Mouse (Mus musculus) gonadal fat pad, adult 2 months (tissue): Measurements from ENCODE around the gene Mrpl32. TPM values are rescaled to one million over a fixed set of nuclear protein-coding genes. Genes with fewer than 3 reads are reported as not detected.
A peak's percentile ranks its signal among the peaks of the same experiment; 100 is the strongest.

Source experiments
- DNase-seq: peaks from one replicate; pipeline ENCODE4 v3.0.0-alpha.2; 2012; ENCODE audit warnings: low read depth
- polyA plus RNA-seq: library from polyadenylated mRNA; depleted of rRNA; stranded (reverse); fragments of >200 nt; gene quantifications from 2 replicates; pipeline ENCODE4 v1.2.3, GENCODE M21; 2012; rRNA removed

Mrpl32 gene
- 8.1 and 9.3 TPM in 2 replicates for polyA plus RNA-seq

DNA sequence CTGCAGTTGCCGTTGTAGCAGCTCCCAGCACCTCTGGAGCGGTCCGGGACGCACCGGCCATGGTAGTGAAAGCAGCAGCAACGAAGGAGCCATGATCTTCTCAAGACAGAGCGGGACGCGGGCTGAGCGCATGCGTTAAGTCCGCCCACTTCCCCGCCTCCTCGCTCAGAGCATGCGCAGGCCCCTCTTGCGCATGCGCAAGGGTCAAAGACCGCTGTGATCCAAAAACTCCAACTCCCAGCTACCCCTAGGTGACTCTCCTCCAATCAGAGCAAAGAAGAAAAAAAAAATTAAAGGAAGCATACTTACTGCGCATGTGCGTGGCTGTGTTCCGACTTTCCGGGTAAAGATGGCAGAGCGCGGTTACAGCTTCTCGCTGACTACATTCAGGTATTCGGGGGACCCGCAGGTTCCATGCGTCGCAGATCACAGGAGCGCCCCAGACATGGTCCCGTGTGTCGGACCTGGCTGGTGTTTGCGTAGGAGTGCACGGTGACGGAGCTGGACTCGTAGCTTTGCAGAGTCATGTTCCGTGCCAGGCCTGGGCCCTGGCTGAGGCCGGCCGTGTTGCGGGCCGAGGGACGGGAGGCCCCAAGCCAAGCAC is at the start of gene Mrpl32, which contains the start of gene Psma2:
Gene Mrpl32 (minus strand): TSS at position 240 of the 604 bp plus-strand sequence.
Gene Psma2 (plus strand): TSS at position 315 of the 604 bp plus-strand sequence.
- DNase-seq, result peak; percentile 83

GRCm38 (mm10) chr13:14649301-14649700 is 36.3 kb upstream of the Mrpl32 start:
- DNase-seq, result no peak

DNA sequence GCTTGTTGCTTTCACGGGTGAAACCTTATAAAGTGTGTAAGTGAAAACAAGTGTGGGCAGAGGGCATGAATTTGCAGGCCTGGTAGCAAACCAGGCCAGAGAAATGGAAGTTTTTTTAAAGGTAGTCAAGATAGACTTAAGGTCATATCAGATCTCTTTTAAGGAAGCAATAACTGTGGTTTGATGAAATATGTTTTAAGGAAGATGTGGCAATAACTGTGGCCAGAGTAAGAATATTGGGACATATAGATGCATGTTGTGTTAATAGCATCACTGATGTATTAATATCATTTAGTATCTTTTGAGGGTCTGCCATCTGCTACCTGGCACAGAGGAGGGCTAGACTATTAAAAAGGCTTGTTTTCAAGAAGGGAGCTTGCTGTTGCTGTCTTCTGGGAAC is 27.0 kb upstream of the Mrpl32 start:
- no peak for DNase-seq

DNA sequence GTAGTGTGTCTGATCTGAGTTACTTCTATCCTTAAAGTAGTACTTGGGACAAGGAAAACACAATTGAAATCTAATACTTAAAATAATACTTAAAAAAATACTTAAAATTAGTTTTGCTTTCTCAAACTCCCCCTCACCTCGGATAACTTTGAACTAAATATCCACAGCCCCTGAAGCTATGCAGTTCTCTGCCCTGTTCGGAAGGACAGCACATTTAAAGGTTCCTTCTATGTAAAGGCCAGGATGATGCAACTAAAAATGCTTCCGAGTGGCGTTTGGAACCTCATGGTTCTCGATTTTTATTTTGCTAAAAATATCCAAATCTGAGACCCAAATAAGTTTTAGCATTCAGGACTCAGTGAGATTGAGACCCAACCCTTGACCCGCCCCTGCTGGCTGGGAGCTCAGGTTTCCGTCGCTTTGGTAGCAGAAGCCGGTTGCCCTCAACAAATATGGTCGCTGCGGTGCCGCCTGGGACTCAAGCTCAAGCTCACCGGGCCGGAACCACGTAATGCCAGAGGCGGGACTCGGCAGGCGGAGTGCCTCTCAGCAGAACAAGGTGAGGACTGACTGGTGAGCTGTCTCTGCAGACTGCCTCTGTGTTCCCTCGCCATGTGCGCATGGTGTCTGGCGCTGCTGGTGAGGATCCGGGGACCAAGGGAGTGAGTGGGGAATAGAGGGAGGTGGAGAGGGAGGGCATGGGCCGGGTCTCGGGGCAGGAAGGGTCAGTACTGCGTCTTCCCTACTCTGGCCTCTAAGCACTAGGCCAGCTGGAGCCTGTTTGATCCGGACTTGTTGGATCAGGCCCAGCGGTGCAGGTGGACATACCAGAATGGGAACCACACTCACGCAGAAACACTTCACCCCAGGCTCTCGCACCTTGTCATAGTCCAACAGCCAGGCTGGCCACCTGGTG is 17.0 kb upstream of the Mrpl32 start, which contains the start of gene AW209491:
Gene AW209491 (plus strand): TSS at position 429 of the 916 bp plus-strand sequence.
- peak; percentile 70 for DNase-seq

DNA sequence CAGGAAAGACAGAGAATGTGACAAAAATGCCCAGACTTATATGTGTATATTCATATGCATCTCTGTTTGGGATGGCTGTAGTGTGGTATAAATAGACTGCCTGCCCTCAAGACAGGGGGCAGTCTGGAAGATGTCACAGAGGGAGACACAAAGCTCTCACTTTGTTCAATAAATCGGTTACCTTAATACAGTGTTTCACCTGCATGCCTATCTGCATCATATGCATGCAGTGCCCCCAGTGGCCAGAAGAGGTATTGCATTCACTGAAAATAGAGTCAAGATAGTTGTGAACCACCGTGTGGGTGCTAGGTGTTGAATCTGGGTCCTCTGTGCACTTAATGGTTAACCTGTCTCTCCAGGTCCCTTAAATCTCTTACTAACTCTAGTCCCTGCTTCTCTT is 5.8 kb upstream of the Mrpl32 start:
- no peak for DNase-seq

DNA sequence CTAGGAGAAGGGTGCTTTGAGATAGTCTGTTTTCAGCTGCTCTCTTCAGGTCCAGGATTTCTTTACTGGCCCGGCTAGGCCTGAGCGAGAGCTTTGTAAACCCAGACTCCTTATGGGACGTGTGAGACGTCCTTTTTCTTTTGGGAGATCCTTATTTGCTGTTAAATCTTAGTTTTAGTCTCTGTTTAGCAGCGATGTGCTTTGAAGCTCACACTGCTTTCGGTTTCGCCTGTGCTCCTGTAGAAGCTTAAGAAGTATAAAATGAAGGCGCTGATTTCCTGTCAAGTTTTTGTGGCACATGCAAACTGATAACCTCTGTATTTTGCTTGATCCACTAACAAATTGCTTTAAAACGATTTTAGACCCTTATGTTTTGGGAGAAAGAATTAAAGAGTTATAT is 588 bp upstream of the Mrpl32 start:
- DNase-seq, result no peak

- no peak for DNase-seq
These were observed 502 bp downstream of the Mrpl32 start for GRCm38 (mm10) chr13:14612463-14612862.

DNA sequence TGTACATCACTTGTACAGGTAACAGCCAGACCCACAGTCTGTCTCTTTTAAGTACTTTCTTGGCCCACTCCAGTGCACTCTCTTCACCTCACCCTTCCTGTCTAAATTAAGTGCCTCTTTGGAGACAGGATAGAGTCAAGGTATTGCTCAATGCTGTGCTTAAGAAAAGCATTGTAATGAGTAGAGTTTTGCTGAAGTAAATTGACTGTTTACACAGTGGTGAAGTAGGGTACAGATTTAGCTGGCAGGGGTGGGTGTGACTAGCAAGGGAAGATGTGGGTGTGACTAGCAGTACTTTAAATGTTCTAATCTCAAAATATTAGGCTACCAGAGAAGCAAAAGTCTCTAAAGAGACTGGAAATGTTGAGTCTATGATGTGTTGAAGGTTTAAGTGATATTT is 5.3 kb downstream of the Mrpl32 start:
- DNase-seq, result no peak

DNA sequence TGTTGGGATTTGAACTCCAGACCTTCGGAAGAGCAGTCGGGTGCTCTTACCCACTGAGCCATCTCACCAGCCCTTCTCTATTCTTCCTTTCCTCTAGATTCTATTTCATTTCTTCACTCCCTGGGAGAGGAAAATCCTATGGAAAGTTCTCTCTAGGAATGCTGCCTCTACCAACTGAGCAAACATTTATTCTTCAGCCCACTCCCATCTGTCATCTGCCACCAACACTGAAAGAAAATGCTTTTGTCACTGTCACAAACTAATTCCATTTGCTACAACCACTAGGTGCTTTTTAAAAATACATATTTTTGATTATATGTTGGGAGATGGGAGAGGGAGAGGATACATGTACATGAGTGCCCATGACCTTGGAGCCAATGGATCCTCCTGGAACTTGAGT is 10.2 kb downstream of the Mrpl32 start:
- DNase-seq, result no peak

GRCm38 (mm10) chr13:14580392-14580791 is 32.6 kb downstream of the Mrpl32 start:
- no peak for DNase-seq

- DNase-seq, result no peak
These were observed 38.8 kb downstream of the Mrpl32 start for GRCm38 (mm10) chr13:14574128-14574527.

GRCm38 (mm10) chr13:14561336-14561735 is 51.6 kb downstream of the Mrpl32 start:
- DNase-seq, result no peak

Other genes starting within 250 kb of the Mrpl32 start
- gene Hecw1, start 89.9 kb downstream of the Mrpl32 start, polyA plus RNA-seq, result 0.03 and 0.06 TPM in 2 replicates
- gene Psma2, start 75 bp upstream of the Mrpl32 start, polyA plus RNA-seq, result 46.5 and 49.2 TPM in 2 replicates
- 8.5 and 9.2 TPM in 2 replicates for gene AW209491, start 17.0 kb upstream of the Mrpl32 start, polyA plus RNA-seq